Mouse (Mus musculus) right cerebral cortex, postnatal 36 days (tissue): ENCODE results near the gene Gm11037.

Experiments used
- DNase-seq, 2 experiments: peaks; one replicate each; pipeline ENCODE4 v3.0.0; 2022; ENCODE audit warnings: low spot score in 2 of 2, mixed read lengths in 1 of 2

Gene Gm11037

GRCm38 (mm10) chr2:131179246-131179886, 46.1 kb downstream of the Gm11037 start:
- peak; percentile 44 to 54 for DNase-seq

- DNase-seq, result peak; percentile 68 to 74
These were observed 46.8 kb downstream of the Gm11037 start, which contains the start of gene Cenpb for GRCm38 (mm10) chr2:131179990-131180587. Cenpb (minus strand) TSS chr2:131180067.
